Mouse (Mus musculus): ENCODE results near the gene Adgrl2.

Adgrl2 gene

GRCm38 (mm10) chr3:148920881-148921280 is 69.5 kb downstream of the Adgrl2 start:
- no peak for DNase-seq

- DNase-seq: no peak
These were observed 71.9 kb downstream of the Adgrl2 start for GRCm38 (mm10) chr3:148918425-148918824.

GRCm38 (mm10) chr3:148917837-148918236 is 72.5 kb downstream of the Adgrl2 start:
- no peak for DNase-seq

DNA sequence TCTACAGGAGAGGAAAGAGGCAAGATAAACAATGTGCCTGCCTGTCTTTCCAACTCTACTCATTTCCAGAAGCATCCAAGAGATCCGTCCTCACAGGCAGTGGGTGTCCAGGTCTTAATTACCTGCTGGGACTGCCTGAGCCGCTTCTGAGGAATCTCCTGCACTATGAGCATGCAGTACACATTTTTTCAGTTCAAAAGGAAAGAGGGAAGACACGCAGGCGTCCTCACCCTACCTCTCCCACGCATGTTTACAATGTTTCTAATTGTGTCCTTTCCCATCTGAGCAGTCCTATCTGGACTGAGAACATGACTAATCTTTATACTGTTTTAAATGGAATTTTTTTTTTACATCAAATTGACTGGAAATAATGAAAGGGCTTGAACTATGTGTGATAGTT is 74.1 kb downstream of the Adgrl2 start:
- DNase-seq: peak; percentile 51

DNA sequence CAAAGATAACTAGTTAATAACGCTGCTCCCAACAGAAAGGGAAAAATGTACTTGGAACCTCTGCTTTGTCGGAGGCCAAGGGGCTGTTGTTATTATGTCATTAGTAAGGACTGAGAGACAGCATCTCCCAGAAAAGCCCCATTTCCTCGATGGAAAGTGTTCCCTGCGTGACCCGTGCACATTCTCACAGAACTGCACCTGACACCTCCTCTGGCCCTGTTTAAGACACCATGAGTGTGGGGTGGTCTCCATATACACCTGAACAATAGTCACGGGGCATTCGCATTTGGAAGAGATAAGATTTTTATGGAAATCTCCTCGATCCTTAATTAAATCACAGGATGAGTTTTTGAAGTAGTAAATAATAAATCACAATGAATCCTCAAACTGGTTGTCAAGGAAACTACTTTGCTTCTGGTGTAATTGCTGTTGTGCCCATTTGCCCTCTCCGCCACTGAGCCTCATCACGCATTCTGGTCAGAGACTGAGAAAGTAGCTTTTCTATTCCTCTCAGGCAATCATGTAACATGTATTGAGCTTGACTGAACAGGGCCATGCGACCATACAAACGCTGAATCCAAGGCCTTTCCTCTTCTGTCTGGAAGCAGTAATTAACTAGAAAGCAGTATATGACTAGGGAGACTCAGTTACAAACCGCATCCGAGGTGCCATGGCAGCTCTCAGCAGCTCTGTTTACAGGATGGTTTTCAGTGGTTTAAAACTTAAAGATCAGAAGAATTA is 77.2 kb downstream of the Adgrl2 start:
- no peak for DNase-seq

DNA sequence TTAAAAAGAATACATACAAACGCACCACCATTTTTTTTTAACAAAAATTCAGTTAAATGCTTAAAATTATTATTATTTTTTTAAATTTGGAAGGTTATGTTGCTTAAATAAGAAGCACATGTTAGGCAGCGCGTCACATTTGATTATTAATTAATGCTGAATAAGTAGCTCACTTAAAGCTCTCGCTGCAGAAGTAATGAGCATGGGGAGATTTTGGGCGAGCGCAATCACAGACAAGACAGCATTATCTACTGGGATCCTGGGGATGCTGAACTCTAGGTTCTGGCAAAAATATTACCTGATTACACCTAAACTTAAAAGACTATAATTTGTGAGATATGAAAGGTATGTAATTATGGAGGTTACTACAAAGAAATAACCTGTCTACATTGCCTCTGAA is 77.8 kb downstream of the Adgrl2 start:
- no peak for DNase-seq

DNA sequence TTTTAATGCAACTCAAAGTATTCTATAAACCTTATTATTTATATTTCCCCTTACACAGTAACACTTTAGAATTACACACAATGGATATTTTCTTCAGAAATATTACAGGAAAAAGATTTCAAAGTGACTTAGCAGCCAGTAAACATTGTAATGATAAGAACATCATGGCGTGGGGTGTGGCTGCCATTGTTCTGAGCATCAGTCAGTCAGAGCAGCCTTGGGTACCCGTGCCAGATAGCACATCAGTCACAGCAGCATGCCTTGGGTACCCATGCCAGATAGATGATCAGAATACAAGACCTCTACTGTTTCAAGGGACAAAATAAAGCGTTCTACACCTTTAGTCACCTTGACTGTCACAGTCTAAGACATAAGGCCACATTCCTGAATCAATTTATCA is 82.5 kb downstream of the Adgrl2 start:
- no peak for DNase-seq

DNA sequence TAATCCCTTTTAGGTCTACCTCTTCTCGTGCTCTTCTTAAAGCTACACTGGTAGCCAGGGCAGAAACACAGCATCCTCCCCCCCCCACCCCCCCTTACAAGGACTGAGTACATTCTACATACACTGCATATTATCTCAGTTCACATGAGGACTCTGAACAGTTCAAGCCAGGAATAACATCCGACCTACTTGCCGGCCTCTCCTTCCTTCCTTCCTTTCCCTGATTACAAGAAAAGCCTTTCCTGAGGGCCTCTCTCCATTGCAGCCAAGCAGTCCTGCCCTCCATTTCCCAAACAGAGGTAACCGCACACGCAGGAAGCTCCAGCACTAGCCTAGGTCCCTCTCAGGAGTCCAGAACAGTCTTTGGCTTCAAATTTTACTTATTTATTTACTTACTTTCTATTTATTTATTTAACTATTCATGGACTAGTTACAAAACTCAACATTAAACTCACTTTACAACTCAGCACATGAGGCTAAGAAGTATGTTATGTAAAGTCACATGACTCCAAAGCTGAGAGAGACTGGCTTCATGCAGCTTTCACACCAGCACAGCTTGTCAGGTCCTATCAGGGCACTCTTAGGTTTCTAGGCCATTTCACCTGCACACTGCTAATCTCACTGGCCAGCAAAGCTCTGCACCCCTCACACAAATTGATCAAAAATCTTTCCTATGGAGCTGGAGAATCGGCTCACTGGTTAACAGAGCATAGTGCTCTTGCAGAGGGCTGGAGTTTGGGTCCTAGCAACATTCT is 83.2 kb downstream of the Adgrl2 start:
- no peak for DNase-seq

DNA sequence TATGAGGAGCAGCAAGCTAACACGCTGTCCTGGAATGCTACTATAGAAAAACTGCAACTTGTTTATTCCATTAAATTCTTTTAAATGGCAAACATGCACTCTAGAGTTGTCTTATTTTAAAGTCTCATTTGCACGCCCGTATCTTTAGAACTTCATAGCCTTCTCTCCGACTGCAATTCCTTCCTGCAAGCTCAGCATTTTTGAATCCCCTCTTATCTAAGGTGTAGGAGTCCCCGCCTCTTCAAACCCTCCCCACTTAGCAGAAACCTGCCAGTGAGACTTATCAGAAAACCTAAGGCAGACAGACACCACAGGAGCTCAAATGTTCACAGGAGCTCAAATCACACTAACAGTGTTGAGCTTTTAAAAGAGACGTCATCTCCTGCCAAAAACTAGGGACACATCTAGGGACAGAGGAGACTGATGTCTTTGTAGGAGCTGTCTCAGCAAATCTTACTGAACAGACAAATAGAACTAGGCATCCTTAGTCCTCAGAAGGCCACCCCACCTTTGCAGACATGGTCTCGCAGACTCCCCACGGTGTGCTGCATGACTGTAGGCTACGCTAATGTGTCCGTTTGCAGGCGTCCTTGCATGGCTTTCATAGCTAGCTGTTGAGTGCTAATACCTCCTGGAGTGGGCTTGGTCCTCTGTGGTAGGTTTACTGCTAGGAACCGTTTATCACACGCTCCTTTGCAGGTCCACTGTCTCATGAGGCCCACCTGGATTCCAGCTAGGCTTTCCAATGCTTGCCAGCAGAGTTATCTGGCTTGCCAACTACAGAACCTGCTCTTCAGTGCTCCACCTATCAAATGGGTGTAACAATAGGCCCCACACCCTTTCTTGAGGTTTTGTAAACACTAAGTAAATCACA is 84.2 kb downstream of the Adgrl2 start:
- DNase-seq: no peak

- no peak for DNase-seq
These were observed 84.9 kb downstream of the Adgrl2 start for GRCm38 (mm10) chr3:148905435-148905834.

GRCm38 (mm10) chr3:148899857-148900256 is 90.5 kb downstream of the Adgrl2 start:
- DNase-seq: no peak

GRCm38 (mm10) chr3:148899416-148899815 is 90.9 kb downstream of the Adgrl2 start:
- no peak for DNase-seq

GRCm38 (mm10) chr3:148898535-148899250 is 91.7 kb downstream of the Adgrl2 start:
- DNase-seq: no peak

GRCm38 (mm10) chr3:148896281-148896680 is 94.1 kb downstream of the Adgrl2 start:
- no peak for DNase-seq

DNA sequence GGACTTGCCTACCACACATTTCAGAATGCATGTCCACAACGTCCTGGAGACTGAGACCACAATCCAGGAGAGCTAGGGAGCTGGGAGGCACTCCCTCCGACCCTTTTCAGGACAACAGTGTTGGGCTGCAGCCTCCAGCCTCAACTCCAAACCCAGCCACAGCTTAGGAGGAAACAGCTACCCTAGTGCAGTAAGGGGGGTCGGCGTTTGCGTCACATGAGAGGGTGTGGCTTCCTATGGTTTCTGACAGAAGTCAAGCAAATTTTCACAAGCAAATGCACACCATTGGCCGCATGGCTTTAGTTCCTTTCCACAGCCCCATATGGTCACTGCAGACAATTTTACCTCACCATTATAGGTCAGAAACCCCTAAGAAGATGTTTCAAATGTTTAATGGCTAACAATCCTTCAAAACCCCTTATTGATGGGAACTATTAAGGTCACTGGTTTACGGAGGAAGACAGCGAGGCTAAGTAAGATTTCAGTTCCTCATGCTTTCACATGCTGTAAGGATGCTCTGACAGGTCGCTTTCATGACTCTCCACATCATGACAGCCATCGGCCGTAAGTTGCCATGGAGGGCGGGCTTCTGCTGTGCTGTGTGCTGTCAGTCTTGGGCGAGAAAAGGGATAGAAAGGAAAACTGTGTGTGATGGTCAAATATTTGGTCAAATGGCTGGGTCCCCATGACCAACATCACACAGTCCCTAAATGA is 94.8 kb downstream of the Adgrl2 start:
- no peak for DNase-seq

DNA sequence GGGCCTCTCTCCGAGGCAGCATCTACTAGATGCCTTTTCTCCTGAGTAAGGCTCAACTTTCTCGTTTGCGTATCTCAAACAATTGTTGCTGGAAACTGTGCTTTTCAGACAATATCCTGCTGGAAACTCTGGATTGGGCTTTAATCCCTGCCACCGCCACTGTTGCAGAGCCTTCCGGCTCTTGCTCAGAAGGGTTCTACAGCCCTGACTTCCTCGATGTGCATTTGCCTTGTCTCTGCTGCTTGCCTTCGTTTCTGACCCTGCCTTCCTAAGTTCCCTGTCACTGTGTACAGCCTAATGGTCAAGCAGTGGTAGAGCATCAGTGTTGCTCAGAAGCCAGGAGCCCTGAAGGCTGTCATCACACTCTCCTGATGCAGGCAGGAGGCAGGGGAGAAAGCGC is 95.5 kb downstream of the Adgrl2 start:
- no peak for DNase-seq

DNA sequence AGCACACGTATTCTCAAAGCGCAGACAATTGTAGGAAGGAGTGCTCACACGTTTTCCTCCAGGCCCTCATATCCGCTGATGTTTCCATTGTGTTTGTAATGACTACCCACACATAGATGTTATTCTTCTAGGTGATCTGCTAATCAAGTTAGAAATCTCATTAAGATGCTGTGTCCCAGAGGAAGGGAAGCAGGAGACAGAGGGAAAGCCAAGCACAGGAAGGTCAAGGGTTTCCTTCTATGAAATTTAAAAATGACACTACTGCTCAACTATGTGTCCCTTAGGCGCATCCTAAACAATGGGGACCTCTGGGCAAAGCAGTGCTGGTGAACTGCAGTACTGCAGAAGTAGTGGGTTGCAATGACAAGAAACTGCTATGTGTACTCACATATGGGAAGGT is 102.5 kb downstream of the Adgrl2 start:
- DNase-seq: no peak

DNA sequence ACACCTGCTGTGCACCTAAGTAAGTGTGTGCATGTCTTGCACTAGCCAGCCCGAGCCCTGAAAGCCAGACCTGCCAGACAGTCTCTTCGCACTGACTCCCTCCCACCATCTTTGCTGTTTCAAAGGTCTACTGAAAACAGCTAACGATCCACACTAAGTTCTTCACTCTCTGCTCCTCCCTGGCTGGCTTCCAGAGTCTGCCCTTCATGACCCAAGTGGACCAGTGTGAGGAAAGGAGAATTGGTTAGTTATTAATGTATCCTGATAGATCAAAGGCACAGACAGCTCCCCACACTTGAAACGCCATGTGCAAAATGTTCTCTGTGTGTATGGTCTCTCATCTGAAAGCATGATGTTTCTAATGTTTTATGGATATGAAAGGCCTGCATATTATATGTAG is 103.4 kb downstream of the Adgrl2 start:
- DNase-seq: no peak

DNA sequence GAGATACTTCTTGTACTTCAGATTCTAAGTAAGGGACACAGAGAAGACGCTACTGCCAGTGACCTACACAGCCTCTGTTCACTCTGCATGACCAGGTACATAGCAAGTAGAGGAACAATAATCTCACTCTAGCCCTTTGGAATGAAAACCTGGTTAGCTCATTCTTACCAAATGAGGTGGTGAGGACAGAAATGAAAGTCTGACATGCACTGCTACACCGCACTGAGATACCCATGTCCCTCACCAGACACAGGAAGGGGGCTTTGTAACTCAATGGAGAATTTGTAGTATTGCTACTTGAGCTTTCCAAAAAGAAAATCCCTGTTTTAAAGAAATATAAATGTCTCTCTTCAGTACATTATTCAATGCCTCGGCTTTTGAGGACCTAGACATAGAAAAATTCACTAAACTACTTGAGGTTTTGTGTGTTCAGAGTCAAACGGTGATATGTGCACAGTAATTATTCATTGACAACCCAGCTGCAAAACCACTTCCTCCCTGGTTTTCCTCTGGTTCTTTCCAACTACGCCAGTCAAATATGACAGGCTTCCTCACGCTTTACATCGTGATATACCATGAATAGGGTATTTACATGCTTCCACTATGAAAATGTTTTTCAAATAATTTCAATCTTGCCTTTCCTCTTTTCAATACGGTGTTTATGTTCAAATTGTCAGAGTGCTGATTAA is 104.2 kb downstream of the Adgrl2 start:
- no peak for DNase-seq

GRCm38 (mm10) chr3:148885184-148885583 is 105.2 kb downstream of the Adgrl2 start:
- DNase-seq: no peak

DNA sequence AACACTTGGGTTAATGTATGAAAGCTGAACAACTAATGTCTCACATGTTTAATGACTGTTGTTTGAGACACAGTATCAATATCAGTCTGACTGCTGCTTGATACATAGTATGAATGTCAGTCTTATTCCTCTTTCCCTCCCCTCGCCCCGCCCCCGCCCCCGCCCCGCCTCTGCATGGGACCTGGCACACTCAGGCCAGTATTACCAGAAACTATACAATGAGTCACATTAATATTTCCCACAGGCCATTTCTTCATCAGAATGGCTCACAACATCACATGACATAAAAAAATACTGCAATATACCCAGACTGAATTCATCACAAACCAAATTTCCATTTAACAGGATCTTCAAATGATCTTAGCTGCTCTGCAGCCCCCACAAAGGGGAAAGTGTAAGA is 108.9 kb downstream of the Adgrl2 start:
- DNase-seq: no peak

- DNase-seq: no peak
These were observed 117.8 kb downstream of the Adgrl2 start for GRCm38 (mm10) chr3:148872563-148872962.

All from right cerebral cortex, adult 18-20 months (tissue).